Mouse (Mus musculus): ENCODE measurements around the gene Cep170.
"Not testable (repeated sequence)": the region's sequence is repeated elsewhere in the genome, so short reads cannot be mapped to it uniquely, and the experiment has no call there.

The Cep170 gene

DNA sequence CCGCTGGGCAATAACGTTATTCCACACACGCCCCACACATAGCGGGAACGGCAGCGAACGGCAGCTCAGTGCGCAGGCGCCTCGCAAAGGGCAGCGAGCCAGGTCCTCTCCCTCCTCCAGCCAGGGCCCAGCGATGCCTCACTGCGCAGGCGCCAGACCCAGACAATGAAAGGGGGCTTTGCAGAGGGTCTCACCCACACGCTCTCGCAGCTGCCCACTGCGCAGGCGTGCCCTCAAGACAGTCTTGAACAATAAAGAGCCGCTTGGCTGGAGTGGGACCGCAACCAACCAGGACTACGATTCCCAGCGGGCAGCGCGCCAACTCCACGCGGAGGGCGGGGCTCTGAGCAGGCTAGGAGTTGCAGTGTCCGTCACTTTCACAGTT, at the start of gene Cep170:
TSS of gene Cep170 (minus strand) at position 32 of the 385 bp plus-strand sequence.
- in situ Hi-C loops (cut with MboI, MseI) = no loop called here

DNA sequence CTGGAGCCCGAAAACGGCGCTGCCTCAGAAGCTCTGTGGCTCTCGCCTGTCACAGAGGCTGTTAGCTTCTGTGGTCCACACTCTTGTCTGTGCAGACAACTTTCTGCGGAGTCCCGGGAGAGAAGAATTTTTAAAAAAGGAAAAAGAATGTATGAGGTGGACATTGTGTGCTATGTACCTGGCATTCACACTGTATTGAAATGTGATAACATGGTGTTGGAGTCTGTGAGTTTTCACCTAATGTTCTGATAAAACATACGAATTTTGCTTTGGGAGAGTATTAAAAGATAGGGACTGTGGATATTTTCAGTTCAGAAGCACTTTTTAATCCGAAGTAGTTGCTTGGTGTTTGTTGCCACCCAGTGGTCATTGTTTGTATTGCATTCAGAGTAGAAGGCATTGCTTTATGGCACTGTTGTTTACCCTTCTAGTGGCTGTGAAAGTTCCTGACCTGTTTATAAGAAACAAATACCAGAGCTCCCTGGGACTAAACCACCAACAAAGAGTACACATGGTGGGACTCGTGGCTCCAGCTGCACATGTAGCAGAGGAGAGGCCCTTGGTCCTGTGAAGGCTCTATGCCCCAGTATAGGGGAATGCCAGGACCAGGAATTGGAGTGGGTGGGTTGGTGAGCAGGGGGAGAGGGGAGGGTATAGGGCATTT, 48.2 kb upstream of the Cep170 start:
- in situ Hi-C loops (cut with MboI, MseI) = loop anchor here (5.0 to 10.0 kb wide), 2 partner anchors 323 to 935 kb away; no protein-coding TSS in a partner anchor

DNA sequence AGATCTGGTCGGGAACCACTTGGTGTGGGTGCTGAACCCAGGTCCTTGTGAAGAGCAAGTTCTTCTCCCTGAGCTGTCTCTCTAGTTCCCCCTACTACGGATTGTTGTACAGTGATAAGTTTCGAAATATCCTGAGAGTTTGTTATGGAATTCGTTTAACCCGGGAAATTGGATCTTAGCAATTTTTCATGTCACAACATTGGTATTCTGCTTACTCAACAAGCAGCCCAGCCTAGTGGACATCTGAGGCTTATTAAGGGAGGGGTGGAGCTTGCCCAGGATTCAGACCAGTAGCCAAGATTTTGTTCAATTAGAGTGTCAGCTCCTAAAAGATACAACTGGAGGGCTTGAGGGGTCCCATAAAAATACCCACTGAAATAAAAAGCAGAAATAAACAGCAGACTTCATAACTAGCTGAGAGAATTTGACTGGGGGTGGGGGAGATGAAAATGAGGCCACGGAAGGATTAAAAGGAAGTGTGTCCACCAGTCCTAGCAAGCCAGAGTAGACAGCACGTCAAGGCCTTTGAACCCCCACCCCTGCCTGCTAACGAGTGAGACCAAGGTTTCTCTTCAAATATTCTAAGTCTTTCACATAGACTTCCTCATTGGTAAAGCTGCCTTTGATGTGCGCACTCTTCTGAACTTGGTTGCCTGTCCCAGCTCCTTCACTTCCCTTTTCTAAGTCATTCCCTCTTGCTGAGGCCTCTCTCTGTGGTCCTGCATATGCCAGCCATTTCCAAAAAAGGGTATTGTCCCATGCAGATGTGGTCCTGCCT, 39.1 kb upstream of the Cep170 start:
- in situ Hi-C loops (cut with MboI, MseI) = no loop called here

DNA sequence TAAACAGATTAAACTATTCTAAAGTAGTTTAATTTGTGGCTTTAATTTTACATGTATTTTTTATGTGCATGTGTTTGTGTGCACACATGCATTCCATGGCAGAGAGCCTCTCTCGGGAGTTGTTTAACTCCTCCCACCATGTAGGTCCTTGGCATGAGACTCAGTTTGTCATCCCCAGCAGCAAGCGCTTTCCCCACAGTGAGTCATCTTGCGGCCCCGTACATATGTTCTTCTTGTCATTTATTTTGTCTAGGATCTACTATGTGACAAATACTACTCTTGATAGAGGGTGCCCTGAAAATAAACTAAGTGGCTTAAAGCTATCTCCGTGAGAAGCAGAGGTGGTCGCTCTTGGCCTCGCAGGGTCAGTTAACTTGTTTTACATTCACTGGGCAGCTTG, 37.5 kb upstream of the Cep170 start:
- in situ Hi-C loops (cut with MboI, MseI) = no loop called here

DNA sequence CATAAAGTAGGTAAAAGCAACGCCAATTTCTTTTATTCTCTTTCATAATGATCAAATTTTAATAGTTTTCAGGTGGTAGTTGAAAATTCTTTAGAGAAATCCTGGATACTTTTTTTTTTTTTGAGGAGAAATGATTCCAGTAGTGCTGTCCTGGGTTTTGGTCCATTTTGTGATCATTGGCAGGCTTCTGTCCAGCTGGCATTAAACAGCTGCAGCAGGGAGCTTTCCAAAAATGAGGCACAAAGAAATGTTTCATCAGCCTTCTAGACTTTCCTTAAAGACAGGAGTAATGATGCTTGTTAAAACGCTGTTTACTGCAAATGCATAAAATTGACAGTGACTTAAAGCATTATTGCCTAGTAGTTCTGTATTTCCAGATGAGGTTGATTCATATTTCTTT, 35.5 kb upstream of the Cep170 start:
- in situ Hi-C loops (cut with MboI, MseI) = no loop called here

DNA sequence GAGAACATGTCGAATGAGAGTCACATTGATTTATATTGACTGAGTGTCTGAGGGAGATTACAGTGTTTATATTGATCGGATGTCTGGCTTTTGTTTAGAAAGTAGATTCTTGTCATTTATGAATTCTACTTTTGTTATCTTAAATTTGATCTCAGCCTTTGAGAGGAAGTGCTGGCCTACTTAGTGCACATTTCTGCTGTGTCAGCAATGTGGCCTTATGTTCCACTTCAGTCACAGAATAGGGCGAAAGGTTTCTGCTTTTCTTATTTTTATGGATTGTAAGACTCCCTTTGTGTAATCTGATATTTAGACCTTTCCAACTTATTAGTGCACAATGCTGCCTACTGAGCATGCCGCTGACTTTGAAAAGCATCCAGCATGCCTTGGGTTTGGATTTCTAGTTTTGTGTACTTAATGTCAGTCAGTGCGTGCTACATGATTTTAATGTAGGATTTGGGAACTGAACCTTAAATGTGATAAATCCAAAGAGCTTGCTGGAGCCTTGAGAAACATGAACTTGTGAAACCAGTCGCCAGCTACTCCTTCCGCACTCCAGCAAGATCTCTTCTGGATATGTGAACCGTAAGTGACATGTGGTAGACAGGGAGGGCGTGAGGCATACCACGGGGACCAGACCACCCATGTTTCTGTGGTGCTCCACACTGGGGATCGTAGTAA, 34.9 kb upstream of the Cep170 start:
- in situ Hi-C loops (cut with MboI, MseI) = no loop called here

DNA sequence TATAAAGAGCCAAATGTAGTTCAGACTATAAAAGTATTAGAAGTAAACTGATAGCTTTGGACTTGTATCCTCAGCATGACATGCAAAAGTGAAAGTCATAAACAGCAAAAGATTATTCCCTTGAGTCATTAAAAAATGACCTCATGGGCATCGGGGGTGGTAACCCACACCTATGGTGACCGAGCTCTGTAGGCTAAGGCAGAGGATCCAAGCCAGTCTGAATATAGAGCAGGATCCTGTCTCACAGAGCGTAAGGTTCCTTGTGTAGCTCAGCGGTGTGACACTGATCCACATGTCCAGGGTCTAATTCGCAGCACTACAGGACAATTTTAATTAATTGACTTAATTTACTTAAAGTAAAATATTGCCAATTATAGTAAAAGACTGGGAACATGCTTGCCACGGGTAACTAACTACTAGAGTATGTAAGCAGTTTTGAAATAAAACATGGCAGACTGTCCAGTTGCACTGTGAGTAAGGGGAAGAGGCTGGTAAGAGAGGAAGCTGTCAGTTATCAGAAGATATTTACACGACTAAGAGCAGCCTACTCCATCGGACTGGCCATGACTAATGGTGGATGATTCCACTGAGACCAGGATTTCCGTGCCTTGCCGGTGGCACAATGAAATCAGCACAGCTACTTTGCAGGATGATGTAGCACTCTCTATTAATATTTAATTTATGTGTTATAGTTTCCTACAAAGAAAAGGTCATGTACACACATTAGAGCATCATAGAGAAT, 33.4 kb upstream of the Cep170 start:
- in situ Hi-C loops (cut with MboI, MseI) = no loop called here

DNA sequence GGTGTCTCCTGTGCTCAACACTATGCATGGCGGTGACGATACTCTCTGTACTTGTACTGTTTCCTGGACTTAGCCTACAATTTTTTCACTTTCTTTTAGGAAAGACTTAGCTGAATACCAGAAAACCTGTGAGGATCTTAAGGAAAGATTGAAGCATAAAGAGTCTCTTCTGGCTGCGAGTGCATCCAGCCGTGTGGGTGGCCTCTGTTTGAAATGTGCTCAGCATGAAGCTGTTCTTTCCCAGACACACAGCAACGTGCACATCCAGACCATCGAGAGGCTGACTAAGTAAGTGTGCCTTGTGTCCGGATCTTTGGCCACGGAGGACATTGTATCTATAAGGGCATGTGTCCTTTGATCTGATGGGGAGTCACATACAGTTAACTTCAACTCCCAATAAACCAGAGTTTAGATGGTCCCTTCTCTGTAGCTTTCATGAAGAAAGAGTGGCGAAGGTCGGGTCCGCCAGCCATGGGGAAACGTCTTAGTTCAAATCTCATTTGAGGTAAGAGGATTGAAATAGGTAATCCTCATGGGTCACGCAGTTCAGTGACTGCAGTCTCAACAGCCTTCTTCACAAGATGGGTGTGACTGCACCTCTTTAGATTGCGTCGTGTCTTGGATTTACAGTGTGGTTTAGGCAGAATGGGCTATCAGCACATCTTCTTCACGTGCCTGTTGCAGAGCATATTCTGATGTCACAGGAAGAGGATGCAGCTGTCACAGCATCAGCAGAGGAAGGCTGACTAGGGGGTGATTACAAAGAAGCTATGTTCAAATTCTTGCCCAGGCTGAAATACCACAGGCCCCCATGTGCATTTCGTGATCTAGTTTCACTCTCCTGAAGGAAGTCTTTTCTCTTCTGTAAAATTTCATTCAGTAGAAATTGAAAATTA, 31.5 kb upstream of the Cep170 start:
- in situ Hi-C loops (cut with MboI, MseI) = no loop called here

DNA sequence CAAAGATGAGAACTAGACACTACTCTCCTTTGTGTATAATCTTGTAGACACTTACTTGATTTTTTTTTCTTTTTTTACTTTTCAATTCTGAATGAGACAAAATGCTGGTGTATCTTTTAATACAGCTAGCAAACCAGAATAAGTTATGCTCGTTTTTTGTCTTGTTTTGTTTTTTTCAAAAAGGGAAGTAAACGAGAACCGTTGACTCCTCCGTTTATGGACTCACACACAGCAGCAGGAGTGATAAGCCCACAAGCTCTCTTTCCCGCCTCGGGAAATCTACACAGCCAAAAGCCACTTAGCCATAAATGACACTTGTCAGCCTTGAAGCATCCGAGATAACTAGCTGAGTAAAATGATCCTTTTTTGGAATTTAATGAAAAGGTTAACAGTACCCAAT, 22.7 kb upstream of the Cep170 start:
- in situ Hi-C loops (cut with MboI, MseI) = not testable (repeated sequence)

DNA sequence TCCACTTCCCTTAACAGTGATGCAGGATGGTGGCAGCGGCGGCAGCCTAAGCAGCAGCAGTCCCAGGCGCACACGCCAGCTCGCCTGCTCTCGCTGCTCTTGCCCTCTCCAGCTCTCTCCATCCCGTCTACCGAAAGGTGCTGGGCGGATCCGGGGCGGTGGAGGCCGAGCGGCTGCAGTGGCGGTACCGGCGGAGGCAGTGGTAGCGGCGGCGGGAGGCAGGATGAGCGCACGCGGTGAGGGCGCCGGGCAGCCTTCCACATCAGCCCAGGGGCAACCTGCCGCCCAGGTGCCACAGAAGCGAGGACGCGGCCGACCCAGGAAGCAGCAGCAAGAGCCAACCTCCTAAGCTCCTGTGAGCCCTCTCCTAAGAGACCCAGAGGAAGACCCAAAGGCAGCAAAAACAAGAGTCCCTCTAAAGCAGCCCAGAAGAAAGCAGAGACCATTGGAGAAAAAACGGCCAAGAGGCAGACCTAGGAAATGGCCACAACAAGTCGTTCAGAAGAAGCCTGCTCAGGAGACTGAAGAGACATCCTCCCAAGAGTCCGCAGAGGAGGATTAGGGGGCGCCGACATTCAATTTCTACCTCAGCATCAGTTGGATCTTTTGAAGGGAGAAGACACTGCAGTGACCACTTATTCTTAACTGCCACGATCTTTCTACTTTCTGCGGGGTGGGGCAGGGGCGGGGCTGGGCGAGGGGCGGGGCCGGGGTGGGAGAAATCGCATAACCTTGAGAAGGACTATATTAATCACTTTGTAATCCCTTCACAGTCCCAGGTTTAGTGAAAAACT, 21.8 kb upstream of the Cep170 start:
- in situ Hi-C loops (cut with MboI, MseI) = no loop called here

DNA sequence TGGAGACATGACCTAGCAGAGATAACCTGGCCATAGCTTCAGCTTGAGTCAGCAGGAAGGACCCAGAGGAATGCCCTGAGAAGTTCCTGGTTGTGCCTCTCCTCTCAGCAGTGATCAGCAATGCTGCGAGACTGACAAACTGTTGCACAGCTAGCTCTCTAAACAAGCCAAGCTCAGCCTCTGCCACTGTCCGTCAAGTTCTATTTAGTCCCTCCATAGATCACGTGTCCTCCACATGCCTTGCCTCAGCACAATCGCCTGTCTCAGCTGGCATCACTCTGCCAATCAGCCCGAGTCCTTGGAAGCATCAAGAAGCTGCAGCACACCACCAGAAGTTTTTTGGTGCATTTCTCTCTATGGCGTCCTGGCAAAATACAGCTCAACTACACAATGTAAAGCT, 21.0 kb upstream of the Cep170 start:
- in situ Hi-C loops (cut with MboI, MseI) = no loop called here

DNA sequence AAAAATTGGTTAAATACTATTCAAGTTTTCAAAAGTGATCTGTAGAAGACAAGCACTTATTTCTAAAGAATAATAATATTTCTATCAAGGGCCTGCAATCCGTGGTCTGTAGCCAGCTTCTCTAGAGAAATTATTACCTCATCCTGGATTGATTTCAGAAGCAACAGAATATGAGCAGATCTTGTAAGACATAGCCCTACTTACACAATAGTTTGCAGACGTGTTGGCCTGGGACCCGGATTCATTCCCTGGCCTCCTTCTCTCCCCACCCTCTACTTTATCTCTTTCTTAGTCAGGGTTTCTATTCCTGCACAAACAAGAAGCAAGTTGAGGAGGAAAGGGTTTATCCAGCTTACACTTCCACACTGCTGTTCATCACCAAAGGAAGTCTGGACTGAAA, 20.1 kb upstream of the Cep170 start:
- in situ Hi-C loops (cut with MboI, MseI) = no loop called here

DNA sequence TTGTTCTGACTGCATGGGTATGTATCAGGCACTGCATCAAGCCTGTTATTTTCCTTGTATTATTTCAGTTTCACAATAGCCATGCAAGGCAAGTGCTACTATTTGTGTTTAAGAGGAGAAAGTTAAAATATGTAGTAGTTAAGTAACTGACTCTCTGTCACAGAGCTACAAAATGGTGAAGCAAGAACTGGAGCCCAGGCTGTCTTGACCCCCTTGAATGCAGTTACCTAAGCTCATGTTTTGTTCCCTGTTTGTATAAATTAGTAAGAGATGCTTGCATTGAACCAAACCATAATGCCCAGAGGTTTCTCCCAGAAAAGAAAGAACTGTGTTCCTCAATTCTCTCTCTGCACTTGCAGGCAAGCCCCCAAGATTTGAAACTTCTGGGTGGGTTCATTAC, 19.4 kb upstream of the Cep170 start:
- in situ Hi-C loops (cut with MboI, MseI) = no loop called here

DNA sequence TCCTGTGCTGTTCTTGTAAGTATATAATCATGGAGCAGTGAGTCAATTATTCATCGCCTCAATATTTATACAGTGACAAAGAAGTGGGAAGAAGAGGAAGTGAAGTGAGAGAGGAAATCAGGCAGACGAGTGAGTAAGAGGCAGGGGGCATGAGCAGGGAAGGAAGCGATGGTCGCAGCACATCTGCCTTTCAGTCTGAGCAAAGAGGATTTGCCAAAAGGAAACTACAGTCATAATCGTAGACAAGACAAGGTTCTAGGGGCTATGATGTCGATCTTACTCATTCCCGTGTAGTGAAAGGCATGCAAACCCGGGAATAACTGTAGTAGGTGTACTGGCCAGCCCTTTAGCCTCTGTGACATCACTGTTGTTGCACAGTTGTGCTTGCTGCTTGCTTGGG, 18.7 kb upstream of the Cep170 start:
- in situ Hi-C loops (cut with MboI, MseI) = no loop called here

DNA sequence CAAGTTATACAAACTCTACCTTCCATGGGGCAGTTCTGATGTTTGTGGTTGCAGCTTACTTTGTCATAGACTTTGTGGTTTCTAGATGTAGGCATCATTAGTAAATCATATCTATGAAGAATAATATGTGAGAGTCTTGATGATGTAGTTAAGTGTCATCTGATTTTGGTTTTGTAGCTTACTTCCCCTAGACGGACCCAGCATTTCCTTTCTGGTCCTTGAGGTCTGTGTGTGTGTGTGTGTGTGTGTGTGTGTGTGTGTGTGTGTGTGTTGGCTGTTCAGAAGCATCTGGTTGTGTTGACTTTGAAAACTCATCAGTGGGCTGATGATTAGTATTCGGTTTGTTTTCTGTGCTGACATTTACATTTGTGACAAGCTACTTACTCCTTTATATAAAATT, 18.2 kb upstream of the Cep170 start:
- in situ Hi-C loops (cut with MboI, MseI) = no loop called here

DNA sequence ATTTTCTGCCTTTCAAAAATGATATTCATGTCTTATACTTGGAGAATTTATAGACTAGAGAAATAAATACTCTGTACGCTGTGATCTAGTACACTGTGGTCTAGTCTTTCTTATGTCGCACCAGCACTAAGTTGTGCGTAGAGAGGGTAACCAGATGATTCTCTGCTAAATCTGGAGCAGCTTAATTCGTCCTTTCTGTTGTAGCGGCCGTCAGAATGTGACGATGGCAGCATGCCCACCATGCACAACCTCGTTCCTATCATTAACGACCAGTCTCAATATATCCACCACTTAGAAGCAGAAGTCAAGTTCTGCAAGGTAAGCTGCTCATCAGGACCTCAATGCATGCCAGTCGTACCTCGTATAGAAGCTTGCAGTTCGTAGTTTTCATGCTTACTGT, 14.8 kb upstream of the Cep170 start:
- in situ Hi-C loops (cut with MboI, MseI) = no loop called here

DNA sequence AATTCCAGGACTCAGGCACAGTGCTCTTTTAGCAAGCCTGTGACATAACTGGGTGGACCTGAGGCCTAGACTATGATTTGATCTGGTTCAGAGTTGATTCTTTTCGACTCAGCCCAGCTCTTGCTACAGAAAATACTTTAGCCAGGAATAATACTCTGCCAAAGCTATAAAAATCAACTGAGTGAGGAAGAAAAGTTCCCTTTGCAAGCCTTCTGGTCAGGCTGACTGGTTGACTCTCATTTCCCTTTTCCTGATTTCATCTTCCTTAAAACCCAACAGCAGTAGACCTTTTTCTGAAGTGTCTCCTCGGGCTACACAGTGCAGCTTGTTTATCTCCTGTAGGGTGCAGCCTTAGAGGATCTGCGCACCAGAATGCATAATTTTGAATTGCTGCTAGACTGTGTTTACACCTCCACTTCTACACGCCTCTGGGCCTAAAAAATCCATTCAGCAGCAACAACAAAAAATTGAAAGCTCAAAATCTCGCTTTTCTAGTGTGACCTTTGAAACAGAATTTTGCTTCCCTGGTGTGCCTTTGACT, 14.1 kb upstream of the Cep170 start:
- in situ Hi-C loops (cut with MboI, MseI) = no loop called here

DNA sequence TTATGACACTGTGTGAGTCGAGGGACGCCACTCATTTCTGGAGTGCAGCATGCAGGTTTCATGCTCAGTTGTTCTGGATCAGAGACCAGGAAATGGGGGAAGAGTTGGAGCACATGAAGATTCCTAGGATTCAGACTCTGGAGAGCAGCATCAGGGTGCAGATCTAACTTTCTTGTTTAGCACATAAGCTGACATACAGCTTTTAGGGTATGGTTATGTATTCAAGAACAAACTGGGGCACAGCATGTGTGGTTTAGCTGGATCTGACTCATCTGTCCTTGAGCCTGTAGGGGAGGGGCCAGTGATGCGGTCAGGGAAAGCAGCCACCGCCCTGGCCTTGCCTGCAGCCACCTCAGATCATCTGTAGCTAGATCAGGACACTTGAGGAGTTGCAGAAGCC, 13.5 kb upstream of the Cep170 start:
- in situ Hi-C loops (cut with MboI, MseI) = no loop called here

DNA sequence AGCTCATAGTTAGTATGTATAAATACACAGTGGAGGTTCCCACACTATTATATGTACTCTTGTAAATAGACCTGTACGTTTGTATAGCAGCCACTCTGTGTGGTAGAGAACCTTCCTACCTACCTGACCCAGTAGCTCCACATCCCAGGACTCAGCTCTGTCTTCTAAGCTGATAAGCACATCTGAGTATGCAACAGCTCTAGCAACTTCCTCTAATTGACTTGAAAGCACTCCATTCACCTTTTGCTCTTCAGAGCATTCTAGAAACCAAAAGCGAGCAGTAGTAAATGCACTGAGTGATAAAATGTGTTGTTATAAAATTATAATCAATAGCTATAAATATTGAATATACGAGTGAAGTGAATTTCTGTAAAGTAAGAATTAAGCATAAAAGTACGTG, 13.1 kb upstream of the Cep170 start:
- in situ Hi-C loops (cut with MboI, MseI) = no loop called here

DNA sequence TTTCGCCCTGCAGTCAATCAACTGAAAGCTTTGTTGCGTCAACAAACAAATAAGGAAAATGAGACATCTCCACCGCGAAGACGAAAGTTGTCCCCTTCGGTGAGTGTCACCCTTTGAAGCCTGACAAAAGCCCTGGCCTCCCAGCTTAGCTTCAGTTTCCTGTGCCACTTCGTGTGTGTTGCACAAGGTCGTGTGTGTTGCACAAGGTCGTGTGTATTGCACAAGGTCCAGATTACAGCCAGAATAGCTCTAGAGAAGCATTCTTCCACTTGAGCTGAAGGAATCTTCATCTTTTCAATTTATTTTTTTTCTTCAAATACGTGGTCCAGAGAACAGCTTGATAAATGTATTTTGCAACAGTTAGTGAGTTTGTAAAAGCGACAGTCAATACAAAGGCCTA, 12.3 kb upstream of the Cep170 start:
- in situ Hi-C loops (cut with MboI, MseI) = no loop called here

All from T-helper 2 cell (primary cell).